Mouse (Mus musculus) olfactory bulb, adult 2 months (tissue): ENCODE results near the gene Prrg4. TPM values are rescaled to one million over a fixed set of nuclear protein-coding genes. Genes with fewer than 3 reads are reported as not detected.
"Not testable (repeated sequence)": the region's sequence is repeated elsewhere in the genome, so short reads cannot be mapped to it uniquely, and the experiment has no call there.

ENCODE experiments used
- H3K27ac ChIP-seq: fragments of 200-500 bp; 2 replicates; pipeline ENCODE4 v1.5.1; 2012; ENCODE audit warnings: low read depth, low read length; ENCODE audit not compliant: insufficient read depth
- H3K4me1 ChIP-seq: fragments of 200-500 bp; 2 replicates; pipeline ENCODE4 v1.6.1; 2012; ENCODE audit warnings: low read length; ENCODE audit not compliant: control insufficient read depth, insufficient read depth
- H3K4me3 ChIP-seq: fragments of 200-500 bp; 2 replicates; pipeline ENCODE4 v1.5.1; 2012; ENCODE audit warnings: mild to moderate bottlenecking, low read depth, low read length, moderate library complexity; ENCODE audit not compliant: insufficient read depth
- CTCF ChIP-seq: fragments of 200-500 bp; IDR thresholded peaks from 2 replicates; pipeline ENCODE4 v1.5.1; 2012; ENCODE audit warnings: low read depth, mild to moderate bottlenecking, low read length, moderate library complexity; ENCODE audit not compliant: insufficient read depth
- POLR2A ChIP-seq: fragments of 200-500 bp; IDR thresholded peaks from 2 replicates; pipeline ENCODE4 v1.6.1; 2012; ENCODE audit warnings: mild to moderate bottlenecking, low read depth, low read length, moderate library complexity; ENCODE audit not compliant: insufficient read depth
- WGBS: fragments of 180-500 bp; shearing (Covaris S2); methylation state at CpG from one replicate; pipeline ENCODE4 v1.1.7; 2018; 5-methylcytosine and 5-hydroxymethylcytosine counted together
- polyA plus RNA-seq: library from polyadenylated mRNA; stranded (reverse); fragments of >200 nt; gene quantifications from 2 replicates; pipeline ENCODE4 v1.2.4, GENCODE M21; 2012; ENCODE audit warnings: low replicate concordance; ENCODE audit not compliant: missing spikeins, insufficient read depth, insufficient read length

The Prrg4 gene
- polyA plus RNA-seq, 1 experiment: not detected

DNA sequence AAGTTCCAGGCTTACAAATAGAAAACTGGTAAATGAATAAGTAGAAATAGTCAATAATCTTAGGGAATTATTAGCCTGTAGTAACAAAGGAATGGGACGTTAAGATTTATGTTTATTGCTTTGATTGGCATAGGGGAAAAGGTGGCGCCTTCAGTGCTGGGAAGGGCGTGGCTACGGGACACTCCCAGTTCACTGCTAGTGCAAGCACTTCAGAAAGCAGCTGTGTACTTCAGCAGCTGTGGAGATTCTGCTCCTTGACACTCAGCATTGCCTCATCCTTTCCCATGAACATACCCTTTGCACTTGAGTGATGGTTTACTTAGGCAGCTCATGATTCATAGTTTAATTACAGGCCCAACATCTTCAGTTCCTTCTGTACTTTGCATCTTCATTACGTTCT is 9.4 kb upstream of the Prrg4 start:
- Histone ChIP-seq H3K27ac (no peak overlapping the region), H3K4me1 (no peaks in the 10 kb centered on the region), H3K4me3 (no peak overlapping the region)
- TF ChIP-seq CTCF (no peak), POLR2A (no peak)
- 78% methylated on average over 5 of the region's 5 CpGs for WGBS

DNA sequence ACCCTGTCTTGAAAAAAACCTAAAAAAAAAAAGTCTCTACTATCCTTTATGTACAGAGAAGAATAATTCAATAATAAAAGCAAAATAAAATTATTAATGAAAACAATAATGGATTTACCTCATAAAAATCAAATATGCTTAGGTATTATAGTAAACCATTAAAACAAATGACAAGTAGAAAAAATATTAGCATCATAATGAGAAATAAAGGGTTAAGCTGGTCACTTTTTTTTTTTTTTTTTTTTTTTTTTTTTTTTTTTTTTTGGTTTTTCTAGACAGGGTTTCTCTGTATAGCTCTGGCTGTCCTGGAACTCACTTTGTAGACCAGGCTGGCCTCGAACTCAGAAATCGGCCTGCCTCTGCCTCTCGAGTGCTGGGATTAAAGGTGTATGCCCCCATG is 8.4 kb upstream of the Prrg4 start:
- not testable (repeated sequence) for H3K4me3 ChIP-seq, H3K27ac ChIP-seq, H3K4me1 ChIP-seq
- WGBS: 89% methylated on average over 3 of the region's 3 CpGs

DNA sequence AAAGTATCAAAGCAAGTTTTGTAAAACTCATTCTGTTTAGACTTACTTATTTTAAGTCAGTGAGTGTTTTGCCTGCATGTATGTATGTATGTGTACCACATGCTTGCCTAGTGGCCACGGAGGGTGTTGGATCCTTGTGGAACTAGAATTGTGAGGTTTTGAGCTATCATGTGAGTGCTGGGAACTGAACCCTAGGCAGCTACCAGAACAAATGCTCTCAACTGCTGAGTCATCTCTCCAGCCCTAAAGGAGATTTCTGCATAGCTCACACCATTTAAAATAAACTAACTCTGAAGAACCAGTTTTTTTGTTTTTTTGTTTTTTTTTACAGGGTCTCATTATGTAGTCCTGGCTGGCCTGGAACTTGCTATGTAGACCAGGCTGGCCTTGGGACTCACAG is 6.5 kb upstream of the Prrg4 start:
- Histone ChIP-seq H3K4me1 (no peaks in the 10 kb centered on the region), H3K4me3 (no peak overlapping the region), H3K27ac (no peak overlapping the region)
- 64% methylated on average over 1 of the region's 1 CpGs for WGBS
- TF ChIP-seq POLR2A (no peak), CTCF (no peak)

DNA sequence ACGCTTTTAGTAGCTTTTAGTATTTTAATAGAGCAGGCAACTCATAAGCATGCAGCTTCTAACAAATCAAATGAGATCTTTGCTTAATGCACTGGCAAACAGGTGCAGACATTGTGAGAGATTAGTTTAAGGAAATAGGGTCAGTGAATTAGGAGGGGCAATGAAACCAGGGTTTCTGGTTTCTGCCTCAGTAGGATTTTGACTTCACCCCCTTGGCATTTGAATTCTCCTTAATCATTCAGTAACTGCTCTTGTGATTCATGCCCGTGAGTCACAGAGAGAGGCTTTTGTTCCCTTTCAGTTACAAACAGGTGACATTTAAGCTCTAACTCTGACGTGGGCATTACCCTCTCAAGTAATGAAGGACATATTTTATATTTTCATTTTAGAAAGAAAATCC is 6.1 kb upstream of the Prrg4 start:
- Histone ChIP-seq H3K27ac (no peak overlapping the region), H3K4me1 (no peaks in the 10 kb centered on the region), H3K4me3 (no peak overlapping the region)
- no peak for TF ChIP-seq POLR2A
- TF ChIP-seq CTCF: no peak
- 47% methylated on average over 3 of the region's 3 CpGs for WGBS

DNA sequence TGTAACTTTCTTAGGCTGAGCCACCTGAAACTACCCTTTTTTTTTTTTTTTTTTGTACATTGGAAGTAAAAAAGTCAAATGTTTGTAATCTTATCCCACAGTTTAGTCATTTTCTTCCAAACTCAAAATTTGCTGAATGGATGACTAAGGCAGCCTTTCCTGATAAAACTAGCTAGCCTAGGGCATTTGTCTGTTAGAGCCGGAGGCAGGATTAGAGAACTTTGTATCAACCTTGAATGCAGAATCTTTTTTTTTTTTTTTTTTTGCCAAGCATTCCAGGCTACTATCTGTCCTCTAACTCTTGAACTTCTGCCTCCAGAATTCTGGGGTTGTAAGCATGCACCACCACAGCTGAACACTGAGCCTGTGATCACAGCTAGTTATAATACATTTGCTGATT is 5.2 kb upstream of the Prrg4 start:
- Histone ChIP-seq H3K4me3 (no peak overlapping the region), H3K27ac (no peak overlapping the region), H3K4me1 (no peaks in the 10 kb centered on the region)
- 98% methylated on average over 1 of the region's 1 CpGs for WGBS
- TF ChIP-seq CTCF (no peak), POLR2A (no peak)

DNA sequence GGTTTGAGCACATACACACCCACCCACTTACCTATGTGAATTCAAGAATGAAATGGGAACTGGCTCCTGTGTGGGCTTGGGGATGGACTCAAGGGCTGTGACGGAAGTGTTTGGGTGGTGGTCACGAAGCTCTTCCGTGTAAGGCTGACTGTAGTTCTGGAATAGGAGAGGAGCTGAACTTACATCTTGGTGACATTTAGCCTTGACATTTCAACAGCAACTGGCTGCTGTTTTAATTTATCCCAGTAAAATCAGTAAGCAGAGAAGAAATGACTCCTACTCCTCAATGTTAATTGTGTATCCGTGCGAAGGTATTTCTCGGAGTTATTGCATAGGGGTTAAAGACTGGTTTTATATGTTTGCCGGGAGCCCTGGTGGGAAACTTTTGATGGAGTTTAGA is 2.9 kb upstream of the Prrg4 start:
- H3K4me3 ChIP-seq: no peak overlapping the region
- TF ChIP-seq CTCF: no peak
- TF ChIP-seq POLR2A: no peak
- 94% methylated on average over 7 of the region's 7 CpGs for WGBS
- no peak overlapping the region for H3K27ac ChIP-seq
- H3K4me1 ChIP-seq: peaks cover 8% of the 10 kb centered on the region

DNA sequence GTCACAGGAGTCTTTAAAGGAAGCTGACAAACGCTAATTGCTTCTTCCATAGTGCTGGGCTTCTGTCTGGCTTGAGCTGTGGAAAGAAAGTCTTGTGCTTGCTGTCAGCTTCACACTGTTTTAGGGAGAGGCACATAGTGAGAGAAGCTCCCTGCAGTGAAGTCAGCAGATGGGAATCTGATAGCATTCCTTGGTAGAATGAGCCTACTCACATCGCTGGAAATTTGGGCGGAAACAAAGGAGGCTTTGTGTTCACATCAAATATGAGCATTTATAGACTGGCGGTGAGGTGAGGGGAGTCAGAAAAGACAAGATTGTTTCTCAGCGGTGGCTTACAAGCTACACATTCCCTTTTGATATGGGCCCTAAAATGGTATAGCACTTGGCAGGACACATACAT is 2.0 kb upstream of the Prrg4 start:
- H3K27ac ChIP-seq: no peak overlapping the region

DNA sequence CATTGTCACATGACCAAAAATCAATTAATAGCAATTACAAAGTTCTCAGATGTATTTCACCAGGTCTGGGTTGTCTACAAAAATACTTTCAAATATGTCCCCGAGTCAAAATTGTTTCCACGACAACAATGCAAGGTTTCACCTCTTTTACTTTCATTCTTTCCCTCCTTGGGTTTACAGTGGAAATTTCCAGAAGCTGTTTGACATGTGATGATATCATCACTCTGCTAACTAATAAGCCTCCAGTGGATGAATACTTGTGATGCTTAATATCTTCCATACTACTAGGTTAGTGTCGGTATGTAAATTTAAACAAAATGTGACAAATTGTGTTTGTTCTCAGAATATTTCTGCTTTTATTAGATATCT is 299 bp upstream of the Prrg4 start:
- H3K4me3 ChIP-seq: peak overlapping the region; percentile 59
- peaks cover 8% of the 10 kb centered on the region for H3K4me1 ChIP-seq
- 56% methylated on average over 3 of the region's 3 CpGs for WGBS
- TF ChIP-seq POLR2A (no peak), CTCF (no peak)
- no peak overlapping the region for H3K27ac ChIP-seq

More for the DNA sequence above, 2.0 kb upstream of the Prrg4 start:
- 45% methylated on average over 5 of the region's 5 CpGs for WGBS
- no peak for TF ChIP-seq POLR2A
- TF ChIP-seq CTCF: no peak
- Histone ChIP-seq H3K4me3 (no peak overlapping the region), H3K4me1 (peaks cover 8% of the 10 kb centered on the region)

DNA sequence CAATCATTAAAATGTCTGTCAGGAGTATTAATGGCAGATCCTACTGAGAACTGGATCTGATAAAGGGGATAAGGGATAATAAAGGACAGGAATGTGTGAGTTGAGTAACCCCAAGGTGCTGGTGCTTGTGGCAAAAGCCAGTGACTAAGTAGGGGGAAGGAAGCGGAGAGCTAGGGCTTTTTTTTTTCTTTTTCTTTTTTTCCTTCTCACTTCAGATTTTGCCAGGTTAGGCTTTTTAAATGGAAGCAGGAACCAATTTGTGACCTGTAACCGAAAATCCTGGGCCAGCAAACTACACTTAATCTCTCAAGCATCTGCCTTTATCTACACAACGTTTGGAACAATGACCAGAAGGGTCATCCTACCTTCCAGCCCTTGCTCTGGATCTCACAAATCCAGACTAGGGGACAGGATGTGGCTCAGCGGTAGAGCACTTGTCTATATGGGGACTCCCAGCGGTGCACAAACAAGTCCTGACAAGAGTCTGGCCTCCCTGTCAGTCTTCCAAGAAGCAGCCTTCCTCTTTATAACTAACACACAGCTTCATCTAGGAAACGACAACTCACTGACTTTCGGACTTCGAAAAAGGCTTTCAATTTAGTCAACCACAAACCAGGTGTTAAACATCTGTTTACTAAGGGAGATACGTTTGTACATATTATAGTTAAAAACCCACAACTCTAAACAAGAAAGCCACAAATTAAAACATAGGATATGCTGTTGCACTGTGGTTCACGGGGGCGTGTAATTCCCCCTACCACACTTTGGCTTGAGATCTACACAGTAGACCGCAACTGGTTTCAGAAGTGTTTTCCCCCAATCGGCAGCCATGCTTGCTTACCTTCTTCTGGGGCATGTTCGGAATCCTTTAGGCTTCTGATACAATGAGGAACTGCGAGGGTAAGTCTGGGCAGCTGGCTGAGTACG is 1.2 kb downstream of the Prrg4 start:
- WGBS: 58% methylated on average over 16 of the region's 16 CpGs
- H3K4me3 ChIP-seq: no peak overlapping the region

DNA sequence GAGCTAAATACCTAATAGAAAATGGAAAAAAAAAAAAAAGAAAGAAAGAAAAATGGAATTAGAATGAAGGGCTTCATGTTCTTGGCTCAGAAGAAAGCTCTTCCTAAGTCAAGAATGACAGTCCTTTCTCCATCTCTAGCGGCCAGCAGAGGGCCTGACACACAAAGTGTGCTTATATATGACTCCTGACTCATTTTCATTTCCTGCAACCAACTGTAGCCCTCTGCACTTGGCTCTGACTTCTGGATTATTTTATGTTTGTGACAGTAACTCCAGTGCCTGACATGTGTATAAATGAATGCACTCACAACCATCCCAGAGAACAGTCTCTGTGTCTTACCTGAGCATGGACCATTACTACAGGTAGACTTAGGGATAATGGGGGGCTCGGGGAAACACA is 2.0 kb downstream of the Prrg4 start:
- TF ChIP-seq POLR2A: no peak
- no peak for TF ChIP-seq CTCF
- WGBS: 75% methylated on average over 2 of the region's 2 CpGs

More for the DNA sequence above, 1.2 kb downstream of the Prrg4 start:
- H3K27ac ChIP-seq: no peak overlapping the region
- no peak for TF ChIP-seq CTCF
- no peak for TF ChIP-seq POLR2A
- peaks cover 8% of the 10 kb centered on the region for H3K4me1 ChIP-seq

More for the DNA sequence above, 2.0 kb downstream of the Prrg4 start:
- no peak overlapping the region for H3K27ac ChIP-seq
- H3K4me1 ChIP-seq: peaks cover 8% of the 10 kb centered on the region
- H3K4me3 ChIP-seq: no peak overlapping the region
